Mouse (Mus musculus) cerebellum, adult 18-20 months (tissue): ENCODE data around the gene Olfr96.

ENCODE experiments used
- DNase-seq, 2 experiments: peaks; one replicate each; pipeline ENCODE4 v3.0.0; 2021

The Olfr96 gene

DNA sequence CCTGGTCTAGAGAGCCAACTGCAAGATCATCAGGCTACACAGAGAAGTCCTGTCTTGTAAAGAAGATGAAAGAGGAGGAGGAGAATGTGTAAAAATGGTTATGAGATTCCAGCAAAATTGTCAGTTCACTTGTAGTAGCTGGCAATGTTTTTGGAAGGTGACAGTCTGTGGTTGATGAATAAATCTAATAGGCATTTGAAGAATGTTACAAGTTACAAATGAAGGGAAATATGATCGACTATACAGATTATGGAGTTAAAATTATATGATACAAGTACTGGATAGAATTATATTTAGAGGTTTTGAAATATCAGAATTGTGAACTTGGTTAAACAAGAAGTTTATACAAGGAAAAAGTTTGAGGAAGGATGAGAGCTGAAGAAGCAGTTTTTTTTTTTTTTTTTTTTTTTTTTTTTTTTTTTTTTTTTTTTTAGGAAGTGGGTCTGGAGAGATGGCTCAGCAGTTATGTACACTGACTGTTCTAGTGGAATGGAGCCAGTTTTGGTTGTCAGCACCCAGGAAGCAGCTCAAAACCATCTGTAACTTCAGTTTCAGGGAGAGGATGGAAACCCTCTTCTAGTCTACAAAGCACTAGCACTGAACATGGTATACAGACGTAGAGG is 55.8 kb downstream of the Olfr96 start:
- no peak for DNase-seq
